Mouse (Mus musculus) CD4-positive, CD25-positive, alpha-beta regulatory T cell, adult 9 weeks (primary cell): ENCODE measurements around the gene Trim15. TPM values are rescaled to one million over a fixed set of nuclear protein-coding genes. Genes with fewer than 3 reads are reported as not detected.

Experiments used
- polyA plus RNA-seq: library from polyadenylated mRNA; unstranded; fragments of 100-300 nt; shearing (Covaris generic); gene quantifications from one replicate; pipeline ENCODE4 v1.2.1, GENCODE M21; 2017

The Trim15 gene
- 0.31 TPM for polyA plus RNA-seq

GRCm38 (mm10) chr17:36866719-36867527 is at the start of gene Trim15:
TSS of gene Trim15 (minus strand) at chr17:36867210.

DNA sequence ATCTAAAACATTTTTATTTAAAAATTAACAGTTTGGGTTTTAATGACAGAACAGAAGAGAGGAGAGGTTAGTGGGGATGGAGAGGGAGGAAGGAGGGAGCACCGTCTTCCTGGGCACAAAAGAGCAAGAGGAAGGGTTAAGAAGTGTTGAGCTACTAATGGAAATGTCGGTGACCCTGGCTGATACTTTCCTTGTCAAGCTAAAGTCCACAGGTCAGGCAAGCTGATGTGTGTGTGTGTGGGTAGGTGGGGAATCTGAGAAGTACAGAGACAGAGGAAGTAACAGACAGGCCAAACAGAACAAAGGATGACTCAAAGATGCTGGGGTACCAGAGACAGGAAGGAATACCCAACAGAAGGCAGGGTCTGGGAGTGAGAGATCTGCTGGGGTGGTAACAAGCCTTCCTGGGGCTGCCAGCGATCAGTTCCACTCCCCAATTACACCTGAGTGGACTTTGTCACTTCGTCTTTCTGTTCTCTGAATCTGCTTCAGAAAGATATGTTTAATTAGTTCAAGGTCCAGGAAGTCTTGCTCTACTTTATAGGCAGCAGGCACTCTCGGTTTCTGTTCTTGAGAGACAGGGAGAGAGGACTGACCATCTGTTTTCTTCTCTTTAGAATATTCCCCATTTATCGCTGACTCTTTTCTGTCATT is 30.7 kb upstream of the Trim15 start, which contains the start of gene Trim31:
Trim31 (plus strand) TSS at position 567 of the 654 bp plus-strand sequence.

GRCm38 (mm10) chr17:36890073-36890903 is 23.3 kb upstream of the Trim15 start, which contains the start of gene Trim40:
TSS of gene Trim40 (minus strand) at chr17:36890123.

DNA sequence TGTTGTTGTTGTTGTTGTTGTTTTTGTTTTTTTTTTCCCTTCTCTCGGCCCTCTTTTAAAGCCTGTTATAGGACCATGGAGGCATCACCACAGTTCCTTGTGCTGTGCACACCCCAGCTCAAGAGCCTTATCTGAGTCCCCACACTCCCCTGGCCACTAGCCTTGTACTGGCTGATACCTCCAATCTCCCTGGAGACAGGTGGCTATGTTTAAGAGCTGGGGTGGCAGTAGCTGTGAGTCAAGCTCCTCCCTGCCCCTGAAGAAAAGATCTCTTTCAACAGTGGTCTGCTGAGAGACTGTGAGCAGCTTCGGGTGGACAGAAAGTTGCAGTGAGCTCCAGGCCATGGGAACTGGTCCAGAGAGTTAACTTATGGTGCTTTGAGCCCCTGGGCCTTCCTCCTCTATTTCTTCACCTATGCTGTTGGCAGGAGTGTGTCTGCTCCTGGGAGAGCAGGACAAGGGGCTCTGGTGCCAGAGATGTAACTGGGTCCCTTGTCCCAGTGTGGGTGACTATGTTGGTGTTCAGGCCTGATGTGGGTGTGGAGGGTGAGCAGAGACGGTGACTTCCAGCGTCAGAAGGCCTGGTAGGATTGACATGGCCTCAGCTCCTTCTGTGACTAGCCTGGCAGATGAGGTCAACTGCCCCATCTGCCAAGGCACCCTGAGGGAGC is 2.4 kb upstream of the Trim15 start, which contains the start of gene Trim10:
Trim10 (plus strand) TSS at position 291 of the 671 bp plus-strand sequence.

DNA sequence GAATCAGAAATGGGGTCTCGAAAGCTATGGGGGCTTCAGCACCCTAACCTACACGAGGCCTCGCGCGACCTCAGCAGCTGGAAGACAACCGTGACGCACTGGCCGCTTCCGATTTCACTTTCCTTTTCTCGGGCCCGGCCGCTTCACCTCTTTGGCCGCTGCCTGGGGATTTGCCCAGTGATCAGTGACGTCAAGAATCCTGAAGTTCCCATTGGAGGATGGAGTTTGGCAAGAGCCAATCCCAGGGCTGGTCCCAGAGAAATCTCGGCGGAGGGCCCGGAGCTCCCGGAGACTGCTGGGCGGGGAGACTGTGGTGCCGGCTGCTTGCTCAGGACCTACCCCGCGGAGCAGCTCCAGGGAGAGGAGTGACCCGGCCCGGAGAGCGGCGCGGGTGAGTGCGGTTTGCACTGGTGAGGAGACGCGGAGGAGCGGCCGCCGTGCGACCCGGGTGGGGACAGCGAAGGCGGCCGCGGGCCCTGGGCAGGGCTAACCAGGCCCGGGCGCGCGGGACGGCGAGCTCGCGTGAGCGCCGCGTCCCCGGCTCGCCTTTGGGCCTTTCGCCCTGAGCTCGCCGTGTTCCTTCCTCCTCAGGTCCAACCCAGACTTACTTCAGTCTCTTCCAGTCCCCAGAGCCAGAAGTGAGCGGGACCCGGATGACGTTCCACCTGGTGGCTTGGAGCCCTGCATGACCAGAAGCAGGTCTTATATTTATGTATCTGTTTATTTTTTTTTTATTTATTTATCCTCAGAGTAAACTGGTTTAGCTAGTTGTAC is 29.9 kb downstream of the Trim15 start, which contains the start of gene Trim26:
Trim26 (plus strand) TSS at position 261 of the 774 bp plus-strand sequence.

GRCm38 (mm10) chr17:36811871-36812270 is 55.1 kb downstream of the Trim15 start, which contains the start of gene H2-M10.6:
TSS of gene H2-M10.6 (plus strand) at chr17:36812171.

Other genes starting within 250 kb of the Trim15 start
- gene H2-M9, start 224.5 kb downstream of the Trim15 start, polyA plus RNA-seq, result not detected
- not detected for gene H2-M1, start 195.0 kb downstream of the Trim15 start, polyA plus RNA-seq
- gene H2-M10.5, start 94.3 kb downstream of the Trim15 start, polyA plus RNA-seq, result not detected
- not detected for gene H2-M10.6, start 55.0 kb downstream of the Trim15 start, polyA plus RNA-seq
- gene Trim26, start 30.1 kb downstream of the Trim15 start, polyA plus RNA-seq, result 178 TPM
- not detected for gene Trim10, start 2.4 kb upstream of the Trim15 start, polyA plus RNA-seq
- gene Trim40, start 22.9 kb upstream of the Trim15 start, polyA plus RNA-seq, result not detected
- not detected for gene Trim31, start 30.9 kb upstream of the Trim15 start, polyA plus RNA-seq
- gene Rnf39, start 75.7 kb upstream of the Trim15 start, polyA plus RNA-seq, result not detected
- gene Ppp1r11, start 84.5 kb upstream of the Trim15 start, polyA plus RNA-seq, result 176 TPM
- gene Znrd1, start 91.3 kb upstream of the Trim15 start, polyA plus RNA-seq, result 108 TPM
- 4.0 TPM for gene Znrd1as, start 91.4 kb upstream of the Trim15 start, polyA plus RNA-seq
- not detected for gene 2410137M14Rik, start 114.0 kb upstream of the Trim15 start, polyA plus RNA-seq
- 0.20 TPM for gene H2-M5, start 122.3 kb upstream of the Trim15 start, polyA plus RNA-seq
- not detected for gene Zfp57, start 134.0 kb upstream of the Trim15 start, polyA plus RNA-seq
- gene Mog, start 156.2 kb upstream of the Trim15 start, polyA plus RNA-seq, result not detected
- gene Gabbr1, start 178.8 kb upstream of the Trim15 start, polyA plus RNA-seq, result 10.5 TPM
- 0.09 TPM for gene Olfr90, start 221.3 kb upstream of the Trim15 start, polyA plus RNA-seq
- gene Olfr91, start 231.1 kb upstream of the Trim15 start, polyA plus RNA-seq, result not detected